Mouse (Mus musculus) thymus, adult 2 months (tissue): ENCODE data around the gene Kiss1.

Source experiments
- CTCF ChIP-seq: fragments of 200-500 bp; IDR thresholded peaks from 2 replicates; pipeline ENCODE4 v1.5.1; 2012; ENCODE audit warnings: mild to moderate bottlenecking, control low read depth, low read length, moderate library complexity, borderline replicate concordance; ENCODE audit not compliant: control insufficient read depth, poor library complexity, insufficient read depth; ENCODE audit errors: extremely low read depth
- POLR2A ChIP-seq: fragments of 200-500 bp; IDR thresholded peaks from 2 replicates; pipeline ENCODE4 v1.6.1; 2012; ENCODE audit warnings: mild to moderate bottlenecking, low read length, control low read depth, moderate library complexity; ENCODE audit not compliant: control insufficient read depth, poor library complexity, insufficient read depth; ENCODE audit errors: extremely low read depth

GRCm38 (mm10) chr1:133347693-133348520 is 26.2 kb downstream of the Kiss1 start:
- TF ChIP-seq POLR2A (no peak), CTCF (no peak)
